Mouse (Mus musculus): ENCODE measurements around the gene Nat8f2. TPM values are rescaled to one million over a fixed set of nuclear protein-coding genes. Genes with fewer than 3 reads are reported as not detected.
"Not testable (repeated sequence)": the region's sequence is repeated elsewhere in the genome, so short reads cannot be mapped to it uniquely, and the experiment has no call there.

Nat8f2 gene
- polyA plus RNA-seq, 1 experiment from 2014 or later = not detected

DNA sequence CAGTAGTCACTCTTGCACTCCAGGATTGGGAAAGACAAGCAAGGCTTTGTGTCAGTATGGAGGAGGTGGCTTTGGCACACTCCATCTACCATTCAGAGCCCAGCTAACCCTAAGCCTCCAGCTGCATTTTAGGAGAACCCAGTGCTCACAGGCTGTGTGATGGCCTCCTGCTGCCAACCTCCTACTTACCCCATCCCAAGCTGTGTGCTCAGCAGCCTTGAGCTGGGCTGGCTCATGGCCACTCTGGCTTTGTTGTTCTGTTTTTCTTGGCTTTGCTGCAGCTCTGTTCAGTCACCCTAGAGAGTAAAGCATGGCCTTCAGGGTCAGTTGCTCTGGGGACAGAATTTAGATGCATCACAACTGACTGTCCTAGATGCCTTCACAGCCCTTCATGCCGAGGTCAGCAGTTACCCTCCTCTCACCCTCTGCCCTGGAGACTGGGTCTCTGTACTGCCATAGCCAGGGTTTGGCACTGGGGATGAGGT is 12.7 kb downstream of the Nat8f2 start:
- WGBS = 96% methylated on average over 1 of the region's 1 CpGs

DNA sequence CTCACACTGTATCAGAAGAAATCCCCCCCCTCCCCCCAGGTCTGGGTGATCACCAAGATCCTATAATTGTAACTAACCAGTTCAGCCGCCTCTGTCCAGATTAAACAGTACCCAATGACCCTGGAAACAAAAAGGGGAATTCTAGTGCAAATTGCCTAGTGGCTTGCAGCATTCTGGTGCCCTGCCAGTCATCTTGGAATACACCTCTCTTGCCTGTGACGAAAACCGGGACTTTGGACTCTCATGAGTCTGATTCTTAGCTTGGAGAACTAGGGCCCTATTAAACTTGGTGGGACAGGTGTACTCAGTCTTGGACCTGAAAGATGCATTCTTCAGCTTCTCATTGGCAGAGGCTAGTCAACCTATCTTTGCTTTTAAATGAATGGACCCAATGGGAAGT is 15.5 kb downstream of the Nat8f2 start:
- H3K9me3 ChIP-seq (replicated peaks; ENCODE audit: control insufficient read depth, low read length) = no peaks in the 10 kb centered on the region
- no peak for ATAC-seq (replicated peaks; ENCODE audit: insufficient number of reproducible peaks, low FRiP score, low TSS enrichment, low read depth)

More for the DNA sequence above, 12.7 kb downstream of the Nat8f2 start:
- H3K4me1 ChIP-seq (ENCODE audit: control insufficient read depth, insufficient read depth, low read length) = no peaks in the 10 kb centered on the region
- no peaks in the 10 kb centered on the region for H3K27me3 ChIP-seq (ENCODE audit: control insufficient read depth, insufficient read depth, low read length)
- H3K4me2 ChIP-seq (ENCODE audit: low read depth, low read length) = no peak overlapping the region
- H3K9ac ChIP-seq (replicated peaks; ENCODE audit: low read length) = no peak overlapping the region
- no peak overlapping the region for H3K27ac ChIP-seq (replicated peaks; ENCODE audit: low read depth, low read length)
- no peaks in the 10 kb centered on the region for H3K36me3 ChIP-seq (replicated peaks; ENCODE audit: control insufficient read depth, insufficient read depth, low read depth, low read length)
- DNase-seq (ENCODE audit: low spot score) = no peak
- ATAC-seq (replicated peaks; ENCODE audit: insufficient number of reproducible peaks, low FRiP score, low TSS enrichment, low read depth) = no peak
- no peaks in the 10 kb centered on the region for H3K9me3 ChIP-seq (replicated peaks; ENCODE audit: control insufficient read depth, low read length)
- no peak overlapping the region for H3K4me3 ChIP-seq (ENCODE audit: low read depth, low read length)

DNA sequence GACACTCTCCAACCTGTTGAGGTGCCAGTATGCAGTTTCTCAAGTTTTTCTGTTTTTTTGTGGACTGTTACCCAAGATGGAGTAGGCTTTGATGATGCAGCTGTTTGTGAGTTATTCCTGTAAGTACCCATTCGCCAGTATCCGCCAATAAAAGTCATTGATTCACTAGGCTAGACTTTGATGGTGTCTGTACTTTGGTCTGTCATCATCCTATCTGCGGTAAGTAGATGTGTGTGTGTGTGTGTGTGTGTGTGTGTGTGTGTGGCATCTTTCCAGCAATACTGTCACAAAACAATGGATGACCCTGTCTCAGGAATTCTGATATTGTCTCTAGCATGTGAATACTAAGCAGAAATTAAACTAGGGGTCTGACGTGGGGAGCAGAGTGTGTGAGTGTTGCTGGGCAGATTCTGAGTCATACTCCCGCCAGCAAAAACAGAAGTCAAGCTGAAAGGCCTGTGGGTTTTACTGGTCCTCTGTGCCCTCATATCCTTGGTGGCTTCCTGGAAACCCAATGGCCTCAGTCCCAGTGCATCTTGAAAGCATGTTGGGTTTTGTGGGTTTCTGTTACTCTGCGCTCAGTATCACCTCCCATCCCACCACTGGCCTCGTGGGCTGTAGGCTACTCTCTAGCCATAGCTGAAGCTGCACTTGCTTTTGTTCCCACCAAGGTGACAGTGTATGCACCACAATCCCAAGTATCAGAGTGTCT is 17.7 kb downstream of the Nat8f2 start:
- H3K9ac ChIP-seq (replicated peaks; ENCODE audit: low read length) = no peak overlapping the region
- no peaks in the 10 kb centered on the region for H3K36me3 ChIP-seq (replicated peaks; ENCODE audit: control insufficient read depth, insufficient read depth, low read depth, low read length)
- 92% methylated on average over 7 of the region's 7 CpGs for WGBS
- H3K4me3 ChIP-seq (ENCODE audit: low read depth, low read length) = no peak overlapping the region
- no peak for ATAC-seq (replicated peaks; ENCODE audit: insufficient number of reproducible peaks, low FRiP score, low TSS enrichment, low read depth)
- DNase-seq (ENCODE audit: low spot score) = no peak
- no peak overlapping the region for H3K4me2 ChIP-seq (ENCODE audit: low read depth, low read length)
- no peaks in the 10 kb centered on the region for H3K4me1 ChIP-seq (ENCODE audit: control insufficient read depth, insufficient read depth, low read length)
- H3K9me3 ChIP-seq (replicated peaks; ENCODE audit: control insufficient read depth, low read length) = no peaks in the 10 kb centered on the region
- H3K27ac ChIP-seq (replicated peaks; ENCODE audit: low read depth, low read length) = no peak overlapping the region
- no peaks in the 10 kb centered on the region for H3K27me3 ChIP-seq (ENCODE audit: control insufficient read depth, insufficient read depth, low read length)

More for the DNA sequence above, 15.5 kb downstream of the Nat8f2 start:
- Histone ChIP-seq H3K9ac (replicated peaks; ENCODE audit: low read length) (no peak overlapping the region), H3K27ac (replicated peaks; ENCODE audit: low read depth, low read length) (no peak overlapping the region), H3K4me2 (ENCODE audit: low read depth, low read length) (no peak overlapping the region), H3K36me3 (replicated peaks; ENCODE audit: control insufficient read depth, insufficient read depth, low read depth, low read length) (no peaks in the 10 kb centered on the region), H3K4me3 (ENCODE audit: low read depth, low read length) (no peak overlapping the region), H3K4me1 (ENCODE audit: control insufficient read depth, insufficient read depth, low read length) (no peaks in the 10 kb centered on the region), H3K27me3 (ENCODE audit: control insufficient read depth, insufficient read depth, low read length) (no peaks in the 10 kb centered on the region)
- no peak for DNase-seq (ENCODE audit: low spot score)
- WGBS = 72% methylated on average over 3 of the region's 3 CpGs

DNA sequence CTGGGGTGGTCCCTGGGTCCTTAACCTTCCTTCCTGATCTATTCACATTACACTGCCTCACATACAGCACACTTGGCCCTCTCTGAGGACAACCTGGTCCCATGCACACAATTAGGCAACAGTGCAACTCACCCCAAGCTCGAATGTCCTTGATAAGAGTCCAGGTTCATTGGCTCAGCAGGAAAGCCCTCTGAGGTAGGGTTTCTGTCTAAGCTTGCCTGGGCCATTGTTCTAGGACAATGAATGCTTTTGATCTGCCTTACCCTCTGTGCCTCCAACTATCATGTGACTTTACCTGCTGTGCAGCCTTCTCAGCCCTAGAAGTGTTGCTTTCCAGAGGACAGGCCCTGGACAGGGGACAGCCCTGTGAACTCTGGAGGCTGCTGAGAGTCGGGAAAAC is 19.7 kb downstream of the Nat8f2 start:
- WGBS = 28% methylated on average over 2 of the region's 2 CpGs
- ATAC-seq (replicated peaks; ENCODE audit: insufficient number of reproducible peaks, low FRiP score, low TSS enrichment, low read depth) (no peak), DNase-seq (ENCODE audit: low spot score) (no peak)
- Histone ChIP-seq H3K4me2 (ENCODE audit: low read depth, low read length) (no peak overlapping the region), H3K4me3 (ENCODE audit: low read depth, low read length) (no peak overlapping the region), H3K9me3 (replicated peaks; ENCODE audit: control insufficient read depth, low read length) (no peaks in the 10 kb centered on the region), H3K27ac (replicated peaks; ENCODE audit: low read depth, low read length) (no peak overlapping the region), H3K27me3 (ENCODE audit: control insufficient read depth, insufficient read depth, low read length) (no peaks in the 10 kb centered on the region), H3K9ac (replicated peaks; ENCODE audit: low read length) (no peak overlapping the region), H3K4me1 (ENCODE audit: control insufficient read depth, insufficient read depth, low read length) (no peaks in the 10 kb centered on the region), H3K36me3 (replicated peaks; ENCODE audit: control insufficient read depth, insufficient read depth, low read depth, low read length) (no peaks in the 10 kb centered on the region)

- H3K27me3 ChIP-seq (ENCODE audit: control insufficient read depth, insufficient read depth, low read length) = no peaks in the 10 kb centered on the region
- WGBS = 90% methylated on average over 4 of the region's 4 CpGs
- no peaks in the 10 kb centered on the region for H3K4me1 ChIP-seq (ENCODE audit: control insufficient read depth, insufficient read depth, low read length)
- H3K4me3 ChIP-seq (ENCODE audit: low read depth, low read length) = no peak overlapping the region
- H3K36me3 ChIP-seq (replicated peaks; ENCODE audit: control insufficient read depth, insufficient read depth, low read depth, low read length) = no peaks in the 10 kb centered on the region
- no peak overlapping the region for H3K4me2 ChIP-seq (ENCODE audit: low read depth, low read length)
- no peak for DNase-seq (ENCODE audit: low spot score)
- H3K9me3 ChIP-seq (replicated peaks; ENCODE audit: control insufficient read depth, low read length) = no peaks in the 10 kb centered on the region
- no peak overlapping the region for H3K9ac ChIP-seq (replicated peaks; ENCODE audit: low read length)
- no peak overlapping the region for H3K27ac ChIP-seq (replicated peaks; ENCODE audit: low read depth, low read length)
- no peak for ATAC-seq (replicated peaks; ENCODE audit: insufficient number of reproducible peaks, low FRiP score, low TSS enrichment, low read depth)
Measured at GRCm38 (mm10) chr6:85848140-85848539, 20.8 kb downstream of the Nat8f2 start.

GRCm38 (mm10) chr6:85846921-85847320 is 22.0 kb downstream of the Nat8f2 start:
- Histone ChIP-seq H3K27ac (replicated peaks; ENCODE audit: low read depth, low read length) (no peak overlapping the region), H3K36me3 (replicated peaks; ENCODE audit: control insufficient read depth, insufficient read depth, low read depth, low read length) (no peaks in the 10 kb centered on the region), H3K4me1 (ENCODE audit: control insufficient read depth, insufficient read depth, low read length) (no peaks in the 10 kb centered on the region), H3K4me3 (ENCODE audit: low read depth, low read length) (no peak overlapping the region), H3K9me3 (replicated peaks; ENCODE audit: control insufficient read depth, low read length) (no peaks in the 10 kb centered on the region), H3K9ac (replicated peaks; ENCODE audit: low read length) (no peak overlapping the region), H3K27me3 (ENCODE audit: control insufficient read depth, insufficient read depth, low read length) (no peaks in the 10 kb centered on the region), H3K4me2 (ENCODE audit: low read depth, low read length) (no peak overlapping the region)
- DNase-seq (ENCODE audit: low spot score) (no peak), ATAC-seq (replicated peaks; ENCODE audit: insufficient number of reproducible peaks, low FRiP score, low TSS enrichment, low read depth) (no peak)
- WGBS = 53% methylated on average over 1 of the region's 1 CpGs

DNA sequence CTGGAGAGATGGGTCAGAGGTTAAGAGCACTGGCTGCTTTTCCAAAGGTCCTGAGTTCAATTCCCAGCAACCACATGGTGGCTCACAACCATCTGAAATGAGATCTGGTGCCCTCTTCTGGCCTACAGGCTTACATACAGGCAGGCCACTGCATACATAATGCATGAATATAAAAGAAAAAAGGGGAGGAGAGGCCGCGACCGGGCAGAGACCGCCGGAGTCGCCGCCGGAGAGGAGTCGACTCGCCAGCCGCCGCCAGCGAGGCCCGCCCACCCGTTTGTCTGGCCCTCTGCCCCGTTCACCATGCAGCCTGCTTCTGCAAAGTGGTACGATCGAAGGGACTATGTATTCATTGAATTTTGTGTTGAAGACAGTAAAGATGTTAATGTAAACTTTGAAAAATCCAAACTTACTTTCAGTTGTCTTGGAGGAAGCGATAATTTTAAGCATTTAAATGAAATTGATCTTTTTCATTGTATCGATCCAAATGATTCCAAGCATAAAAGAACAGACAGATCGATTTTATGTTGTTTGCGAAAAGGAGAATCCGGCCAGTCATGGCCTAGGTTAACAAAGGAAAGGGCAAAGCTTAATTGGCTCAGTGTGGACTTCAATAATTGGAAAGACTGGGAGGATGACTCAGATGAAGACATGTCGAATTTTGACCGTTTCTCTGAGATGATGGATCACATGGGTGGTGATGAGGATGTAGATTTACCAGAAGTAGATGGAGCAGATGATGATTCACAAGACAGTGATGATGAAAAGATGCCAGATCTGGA is 25.1 kb downstream of the Nat8f2 start:
- not testable (repeated sequence) for ATAC-seq (replicated peaks; ENCODE audit: insufficient number of reproducible peaks, low FRiP score, low TSS enrichment, low read depth); H3K27me3 ChIP-seq (ENCODE audit: control insufficient read depth, insufficient read depth, low read length); H3K9me3 ChIP-seq (replicated peaks; ENCODE audit: control insufficient read depth, low read length); H3K4me3 ChIP-seq (ENCODE audit: low read depth, low read length); H3K4me2 ChIP-seq (ENCODE audit: low read depth, low read length); DNase-seq (ENCODE audit: low spot score); H3K27ac ChIP-seq (replicated peaks; ENCODE audit: low read depth, low read length); H3K36me3 ChIP-seq (replicated peaks; ENCODE audit: control insufficient read depth, insufficient read depth, low read depth, low read length); H3K4me1 ChIP-seq (ENCODE audit: control insufficient read depth, insufficient read depth, low read length); H3K9ac ChIP-seq (replicated peaks; ENCODE audit: low read length)
- WGBS = 70% methylated on average over 25 of the region's 25 CpGs

DNA sequence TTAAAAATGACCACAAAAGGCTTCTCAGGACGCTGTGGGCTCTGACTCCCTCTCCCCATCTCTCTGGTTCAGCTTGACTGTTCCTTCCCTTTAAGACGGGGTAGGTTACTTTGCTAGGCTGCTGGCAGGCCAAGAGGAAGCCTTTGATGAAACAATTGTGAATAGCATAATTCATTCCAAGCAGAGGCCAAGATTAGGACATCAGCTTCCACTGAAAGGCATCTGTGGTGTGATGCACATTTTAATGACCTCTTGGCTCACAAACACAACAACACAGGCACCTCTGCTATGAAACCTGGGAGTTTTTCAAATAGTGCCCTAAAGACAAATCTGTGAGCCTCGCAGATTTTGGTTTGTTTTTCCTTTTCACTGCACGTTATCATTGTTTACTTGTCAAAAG is 29.0 kb downstream of the Nat8f2 start:
- ATAC-seq (replicated peaks; ENCODE audit: insufficient number of reproducible peaks, low FRiP score, low TSS enrichment, low read depth) (no peak), DNase-seq (ENCODE audit: low spot score) (no peak)
- Histone ChIP-seq H3K27ac (replicated peaks; ENCODE audit: low read depth, low read length) (no peak overlapping the region), H3K4me3 (ENCODE audit: low read depth, low read length) (no peak overlapping the region), H3K4me2 (ENCODE audit: low read depth, low read length) (no peak overlapping the region), H3K9ac (replicated peaks; ENCODE audit: low read length) (no peak overlapping the region), H3K9me3 (replicated peaks; ENCODE audit: control insufficient read depth, low read length) (no peaks in the 10 kb centered on the region), H3K4me1 (ENCODE audit: control insufficient read depth, insufficient read depth, low read length) (no peaks in the 10 kb centered on the region), H3K27me3 (ENCODE audit: control insufficient read depth, insufficient read depth, low read length) (no peaks in the 10 kb centered on the region), H3K36me3 (replicated peaks; ENCODE audit: control insufficient read depth, insufficient read depth, low read depth, low read length) (no peaks in the 10 kb centered on the region)
- WGBS = 36% methylated on average over 4 of the region's 4 CpGs
